Mouse (Mus musculus) lung, embryonic 15.5 days (tissue): ENCODE measurements at regions not wholly inside any gene's neighbourhood (a gene's known extent, or its start where the extent isn't known, plus 50 kb on each side); places are given as distances from the start of the nearest gene placed in this dataset.

Experiments
- ATAC-seq: fragments of 200-750 bp; cut with Nextera tagmentation; 2 replicates; pipeline ENCODE4 v1.8.0; 2017; ENCODE audit warnings: moderate number of reproducible peaks, borderline replicate concordance; ENCODE audit not compliant: low FRiP score, low TSS enrichment; ENCODE audit errors: extremely low read depth
- H3K27ac ChIP-seq: fragments of 300-500 bp; sonication (generic); 2 replicates; pipeline ENCODE4 v1.5.1; 2015; ENCODE audit warnings: moderate library complexity, mild to moderate bottlenecking, inconsistent platforms
- H3K27me3 ChIP-seq: fragments of 300-500 bp; sonication (generic); 2 replicates; pipeline ENCODE4 v1.6.1; 2015; ENCODE audit warnings: inconsistent platforms
- H3K36me3 ChIP-seq: fragments of 300-500 bp; sonication (generic); 2 replicates; pipeline ENCODE4 v1.6.1; 2015; ENCODE audit warnings: inconsistent platforms
- H3K4me1 ChIP-seq: fragments of 300-500 bp; sonication (generic); 2 replicates; pipeline ENCODE4 v1.6.1; 2015; ENCODE audit warnings: inconsistent platforms
- H3K4me2 ChIP-seq: fragments of 300-500 bp; sonication (generic); 2 replicates; pipeline ENCODE4 v1.6.1; 2015; ENCODE audit warnings: inconsistent platforms, mild to moderate bottlenecking, moderate library complexity
- H3K4me3 ChIP-seq: fragments of 300-500 bp; sonication (generic); 2 replicates; pipeline ENCODE4 v1.5.1; 2015; ENCODE audit warnings: mild to moderate bottlenecking, inconsistent platforms
- H3K9ac ChIP-seq: fragments of 300-500 bp; sonication (generic); 2 replicates; pipeline ENCODE4 v1.6.1; 2015; ENCODE audit warnings: inconsistent platforms
- H3K9me3 ChIP-seq: fragments of 300-500 bp; sonication (generic); 2 replicates; pipeline ENCODE4 v1.6.1; 2016; ENCODE audit warnings: inconsistent platforms
- WGBS: fragments of 180-500 bp; shearing (Covaris S2); methylation state at CpG from one replicate; pipeline ENCODE4 v1.1.7; 2015; 5-methylcytosine and 5-hydroxymethylcytosine counted together

DNA sequence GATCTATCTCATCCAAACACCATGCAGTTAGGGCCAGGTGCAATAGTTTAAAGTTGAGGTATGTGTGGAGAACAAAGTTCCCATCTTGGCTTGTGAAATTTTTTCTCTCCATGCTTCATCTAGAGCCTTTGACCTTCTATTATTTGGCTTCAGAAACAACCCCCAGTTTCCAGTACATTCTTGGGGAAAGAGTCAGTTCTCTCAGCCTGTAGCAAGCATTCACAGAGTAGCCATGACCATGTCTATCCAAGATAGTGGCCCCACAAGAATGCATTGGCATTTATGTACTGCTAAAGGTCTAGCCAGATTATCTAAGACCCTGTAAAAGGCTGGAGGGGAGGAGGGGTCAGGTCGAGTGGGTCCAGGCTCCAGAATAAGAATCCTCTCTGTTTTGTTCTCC, 229.8 kb downstream of the En1 start:
- Histone ChIP-seq H3K9me3 (no peaks in the 10 kb centered on the region), H3K9ac (no peak overlapping the region), H3K4me3 (no peak overlapping the region), H3K27ac (no peak overlapping the region), H3K36me3 (no peaks in the 10 kb centered on the region), H3K4me1 (no peaks in the 10 kb centered on the region), H3K27me3 (no peaks in the 10 kb centered on the region), H3K4me2 (no peak overlapping the region)
- ATAC-seq, result no peak
- WGBS, result 67% methylated on average over 1 of the region's 1 CpGs

DNA sequence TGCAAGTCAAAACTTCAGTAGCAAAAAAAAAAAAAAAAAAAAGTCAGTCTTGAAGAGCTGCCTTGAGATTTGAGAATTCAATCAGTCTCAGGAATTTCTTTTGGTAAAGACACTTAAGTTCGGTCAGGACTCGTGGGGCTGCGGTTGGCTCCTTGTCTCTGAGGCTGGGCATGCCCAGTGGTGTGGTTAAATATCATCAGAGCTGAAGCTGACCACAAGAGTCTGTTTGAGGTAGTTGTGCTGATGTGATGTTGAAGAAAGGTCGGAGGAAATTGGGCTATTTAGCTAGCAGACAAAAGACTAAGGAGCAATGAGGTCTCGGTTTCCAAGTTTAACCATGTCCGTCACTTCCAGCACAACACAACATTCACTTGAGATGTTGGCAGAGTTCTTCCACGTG, 240.4 kb downstream of the En1 start:
- no peaks in the 10 kb centered on the region for H3K27me3 ChIP-seq
- ATAC-seq, result no peak
- H3K4me1 ChIP-seq, result no peaks in the 10 kb centered on the region
- H3K9me3 ChIP-seq, result no peaks in the 10 kb centered on the region
- no peaks in the 10 kb centered on the region for H3K36me3 ChIP-seq
- WGBS, result 53% methylated on average over 7 of the region's 7 CpGs
- no peak overlapping the region for H3K4me3 ChIP-seq
- no peak overlapping the region for H3K4me2 ChIP-seq
- H3K9ac ChIP-seq, result no peak overlapping the region
- no peak overlapping the region for H3K27ac ChIP-seq

DNA sequence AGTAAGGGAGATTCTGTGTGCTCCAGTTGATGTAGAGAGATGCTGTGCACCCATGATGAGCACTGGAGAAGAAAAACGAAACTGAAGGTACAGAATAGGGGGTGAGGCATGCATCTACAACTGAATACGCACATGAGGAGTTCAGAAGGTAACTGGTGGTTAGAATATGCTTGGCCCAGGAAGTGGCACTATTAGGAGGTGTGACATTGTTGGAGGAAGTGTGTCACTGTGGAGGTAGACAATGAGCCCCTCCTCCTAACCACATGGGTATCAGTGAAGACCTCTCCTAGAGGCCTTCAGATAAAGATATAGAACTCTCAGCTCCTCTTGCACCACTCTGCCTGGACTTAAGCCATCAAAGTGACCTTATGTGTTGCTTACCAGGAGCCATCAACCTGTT, 243.9 kb downstream of the En1 start:
- Histone ChIP-seq H3K27ac (no peak overlapping the region), H3K4me3 (no peak overlapping the region), H3K27me3 (no peaks in the 10 kb centered on the region), H3K36me3 (no peaks in the 10 kb centered on the region), H3K9me3 (no peaks in the 10 kb centered on the region), H3K4me2 (no peak overlapping the region), H3K9ac (no peak overlapping the region), H3K4me1 (no peaks in the 10 kb centered on the region)
- ATAC-seq, result no peak
- 62% methylated on average over 2 of the region's 2 CpGs for WGBS

DNA sequence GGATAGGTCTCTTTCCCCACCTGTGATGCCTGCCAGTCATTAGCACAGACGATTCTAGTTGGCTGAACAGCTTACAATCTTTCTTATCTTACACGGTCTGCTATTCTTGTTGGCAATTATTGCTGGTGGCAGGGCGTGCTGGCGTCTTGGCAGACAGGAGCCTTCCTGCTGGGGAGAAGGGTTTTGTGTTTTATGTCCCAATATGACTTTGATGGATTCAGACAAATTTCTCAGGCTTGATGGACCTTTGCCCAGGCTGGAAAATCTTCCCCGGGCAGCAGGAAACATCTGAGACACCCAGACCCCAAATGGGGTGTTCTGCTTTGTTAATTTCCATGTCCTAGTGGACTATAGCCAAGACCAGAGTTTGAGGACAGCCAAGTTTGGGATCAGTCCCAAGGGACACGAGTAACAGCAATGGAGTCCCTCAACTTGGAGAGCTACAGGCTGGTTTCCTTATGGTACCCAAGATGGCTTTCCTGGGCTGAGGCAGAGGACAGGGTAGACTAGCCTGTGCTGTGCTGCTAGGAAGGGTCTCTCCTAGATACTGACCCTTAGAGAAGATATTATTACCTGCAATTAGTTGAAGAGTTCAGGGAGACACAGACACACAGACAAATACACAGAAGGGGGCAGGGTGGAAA, 249.8 kb downstream of the En1 start:
- Histone ChIP-seq H3K27me3 (no peaks in the 10 kb centered on the region), H3K9me3 (no peaks in the 10 kb centered on the region), H3K4me1 (no peaks in the 10 kb centered on the region), H3K9ac (no peak overlapping the region), H3K36me3 (no peaks in the 10 kb centered on the region), H3K27ac (no peak overlapping the region), H3K4me2 (no peak overlapping the region), H3K4me3 (no peak overlapping the region)
- ATAC-seq, result no peak
- WGBS, result 49% methylated on average over 6 of the region's 6 CpGs

DNA sequence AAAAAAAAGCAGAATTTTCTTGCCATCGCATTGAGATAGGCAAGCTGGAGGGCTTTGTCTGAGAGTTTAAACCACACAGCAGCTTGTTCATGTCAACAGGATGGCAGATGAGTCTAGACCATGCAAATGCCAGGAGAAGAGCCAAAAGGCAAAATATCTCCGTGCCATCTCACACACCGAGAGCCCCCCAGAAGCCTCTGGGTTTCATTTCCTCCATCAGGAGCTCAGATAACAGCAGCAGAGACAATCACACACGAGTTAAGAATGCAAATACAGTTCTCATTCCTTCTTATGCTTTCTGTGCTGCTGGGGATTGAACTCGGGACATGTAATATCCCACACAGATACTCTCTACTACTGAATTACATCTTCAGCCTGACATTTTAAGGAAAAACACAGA, 255.3 kb downstream of the En1 start:
- Histone ChIP-seq H3K9me3 (no peaks in the 10 kb centered on the region), H3K4me1 (no peaks in the 10 kb centered on the region), H3K4me3 (no peak overlapping the region), H3K27me3 (no peaks in the 10 kb centered on the region), H3K9ac (no peak overlapping the region), H3K27ac (no peak overlapping the region), H3K4me2 (no peak overlapping the region), H3K36me3 (no peaks in the 10 kb centered on the region)
- ATAC-seq, result no peak
- WGBS, result 40% methylated on average over 5 of the region's 5 CpGs

DNA sequence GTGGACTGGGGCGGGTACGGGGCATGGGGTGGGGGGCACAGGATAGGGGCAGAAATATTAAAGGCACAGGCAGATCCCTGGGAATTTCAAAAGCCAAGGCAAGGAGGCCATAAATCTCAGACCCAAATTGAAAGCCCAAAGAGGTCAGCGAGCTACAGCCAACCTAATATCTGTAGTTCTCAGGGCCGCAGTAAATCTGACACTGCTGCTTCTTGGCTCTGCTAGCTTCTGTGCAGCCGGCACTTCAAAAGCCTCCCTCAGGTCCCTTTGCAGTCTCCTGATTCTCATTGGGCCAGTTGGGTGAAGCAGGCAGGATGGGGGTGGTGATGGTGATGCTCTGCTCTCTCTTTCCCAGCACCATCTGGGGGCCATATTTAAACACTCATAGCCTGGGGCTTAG, 257.3 kb downstream of the En1 start:
- ATAC-seq, result no peak
- WGBS, result 60% methylated on average over 5 of the region's 5 CpGs

DNA sequence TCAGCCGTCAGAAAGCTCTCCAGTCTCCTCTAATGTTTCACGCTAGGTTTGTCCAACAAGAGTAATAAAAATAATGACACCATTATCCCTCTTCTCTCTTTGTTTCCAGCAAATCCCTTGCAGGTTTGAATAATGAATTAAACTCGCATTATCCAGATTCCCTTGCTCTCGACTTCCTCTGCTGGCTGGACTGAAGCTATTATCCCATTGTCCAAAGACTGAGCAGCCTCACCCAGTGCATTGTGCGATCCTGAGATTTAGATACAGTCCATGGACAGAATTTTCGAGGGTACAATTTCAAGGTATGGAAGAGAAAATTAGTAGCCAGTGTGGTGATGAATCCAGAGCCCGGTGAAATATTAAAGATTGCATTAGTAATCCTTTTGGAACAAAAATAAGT, 270.3 kb downstream of the En1 start:
- H3K4me3 ChIP-seq, result no peak overlapping the region
- H3K4me2 ChIP-seq, result no peak overlapping the region
- H3K27ac ChIP-seq, result no peak overlapping the region
- H3K9ac ChIP-seq, result no peak overlapping the region
- H3K27me3 ChIP-seq, result no peaks in the 10 kb centered on the region
- ATAC-seq, result no peak
- H3K36me3 ChIP-seq, result no peaks in the 10 kb centered on the region
- no peaks in the 10 kb centered on the region for H3K9me3 ChIP-seq
- no peaks in the 10 kb centered on the region for H3K4me1 ChIP-seq
- 77% methylated on average over 7 of the region's 7 CpGs for WGBS

More for the DNA sequence above, 257.3 kb downstream of the En1 start:
- no peak overlapping the region for H3K27ac ChIP-seq
- H3K4me2 ChIP-seq, result no peak overlapping the region
- H3K27me3 ChIP-seq, result no peaks in the 10 kb centered on the region
- no peaks in the 10 kb centered on the region for H3K4me1 ChIP-seq
- no peaks in the 10 kb centered on the region for H3K9me3 ChIP-seq
- no peaks in the 10 kb centered on the region for H3K36me3 ChIP-seq
- H3K4me3 ChIP-seq, result no peak overlapping the region
- H3K9ac ChIP-seq, result no peak overlapping the region

DNA sequence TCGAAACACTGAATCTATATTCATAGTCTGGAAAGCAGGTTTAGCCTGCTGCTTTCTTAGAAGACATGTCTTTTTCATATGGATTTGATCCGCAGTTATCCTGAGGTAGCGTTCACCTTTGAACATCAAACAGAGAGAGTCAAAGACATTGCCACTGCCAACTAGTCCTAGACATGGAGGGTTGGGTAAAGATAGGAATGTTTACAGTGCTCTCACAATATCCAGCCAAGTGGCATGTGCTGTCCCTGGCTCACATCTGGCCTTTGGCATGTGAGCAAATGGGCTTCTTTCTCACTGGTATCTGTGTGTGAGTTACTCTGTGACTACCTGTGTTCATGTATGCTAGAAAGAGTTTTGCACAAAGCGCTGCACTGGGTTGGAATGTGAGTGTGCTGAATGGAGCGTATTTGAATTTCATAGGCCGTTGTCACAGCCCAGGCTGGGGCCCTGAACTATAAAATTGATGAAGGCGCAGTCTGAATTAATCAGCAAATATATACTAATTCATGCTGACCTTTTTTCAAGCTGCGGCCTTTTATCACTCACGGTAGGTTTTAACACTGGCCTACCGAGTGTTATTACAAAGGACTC, 280.8 kb downstream of the En1 start:
- no peak overlapping the region for H3K4me2 ChIP-seq
- 83% methylated on average over 10 of the region's 10 CpGs for WGBS

DNA sequence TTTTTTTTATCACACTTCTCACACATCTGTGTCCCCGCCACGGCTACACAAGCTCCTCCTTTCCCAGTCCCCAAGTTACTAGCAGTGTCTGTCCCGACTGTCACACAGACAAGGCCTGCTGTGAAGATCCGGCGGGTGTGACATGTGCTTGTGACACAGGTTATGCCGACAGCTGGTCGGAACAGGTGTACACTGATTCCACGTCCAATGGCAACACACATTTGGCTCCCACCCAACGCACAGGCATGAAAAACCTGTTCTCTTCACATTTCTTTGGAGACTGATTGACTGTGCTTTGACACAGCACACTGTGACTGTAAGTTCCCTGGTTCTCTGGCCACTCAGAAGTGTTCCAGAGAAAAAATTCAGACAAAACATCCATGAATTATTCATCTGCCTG, 281.4 kb downstream of the En1 start:
- H3K36me3 ChIP-seq, result no peaks in the 10 kb centered on the region
- H3K4me3 ChIP-seq, result no peak overlapping the region
- ATAC-seq, result no peak
- H3K4me1 ChIP-seq, result no peaks in the 10 kb centered on the region
- no peaks in the 10 kb centered on the region for H3K9me3 ChIP-seq
- H3K27me3 ChIP-seq, result no peaks in the 10 kb centered on the region
- H3K27ac ChIP-seq, result no peak overlapping the region
- no peak overlapping the region for H3K4me2 ChIP-seq
- WGBS, result 54% methylated on average over 9 of the region's 9 CpGs
- no peak overlapping the region for H3K9ac ChIP-seq

More for the DNA sequence above, 280.8 kb downstream of the En1 start:
- no peak overlapping the region for H3K27ac ChIP-seq
- H3K27me3 ChIP-seq, result no peaks in the 10 kb centered on the region
- no peak overlapping the region for H3K9ac ChIP-seq
- no peak overlapping the region for H3K4me3 ChIP-seq
- no peak for ATAC-seq
- H3K4me1 ChIP-seq, result no peaks in the 10 kb centered on the region
- no peaks in the 10 kb centered on the region for H3K36me3 ChIP-seq
- no peaks in the 10 kb centered on the region for H3K9me3 ChIP-seq

DNA sequence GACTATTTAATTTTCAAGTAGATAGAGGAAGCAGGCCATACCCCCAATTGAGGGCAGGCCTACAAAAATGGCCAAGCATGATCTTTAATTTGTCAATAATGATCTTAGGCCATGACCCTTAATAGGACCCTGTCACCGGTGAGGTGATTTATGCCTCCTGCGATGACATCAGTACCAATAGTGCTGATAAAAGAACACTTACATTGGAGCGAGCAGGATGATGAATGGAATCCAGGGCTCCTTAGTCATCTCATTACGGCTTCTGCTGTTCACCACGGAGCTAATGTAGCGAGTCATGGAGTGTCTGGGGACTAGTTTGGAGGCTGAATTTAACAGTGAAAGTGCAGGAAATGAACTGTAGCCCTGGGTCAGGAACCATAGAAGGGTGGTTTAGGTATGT, 308.6 kb downstream of the En1 start:
- H3K27me3 ChIP-seq, result no peaks in the 10 kb centered on the region
- 37% methylated on average over 6 of the region's 6 CpGs for WGBS
- no peaks in the 10 kb centered on the region for H3K36me3 ChIP-seq
- H3K9me3 ChIP-seq, result no peaks in the 10 kb centered on the region
- no peak overlapping the region for H3K4me3 ChIP-seq
- no peak for ATAC-seq
- no peak overlapping the region for H3K4me2 ChIP-seq
- no peak overlapping the region for H3K9ac ChIP-seq
- no peaks in the 10 kb centered on the region for H3K4me1 ChIP-seq
- H3K27ac ChIP-seq, result no peak overlapping the region

DNA sequence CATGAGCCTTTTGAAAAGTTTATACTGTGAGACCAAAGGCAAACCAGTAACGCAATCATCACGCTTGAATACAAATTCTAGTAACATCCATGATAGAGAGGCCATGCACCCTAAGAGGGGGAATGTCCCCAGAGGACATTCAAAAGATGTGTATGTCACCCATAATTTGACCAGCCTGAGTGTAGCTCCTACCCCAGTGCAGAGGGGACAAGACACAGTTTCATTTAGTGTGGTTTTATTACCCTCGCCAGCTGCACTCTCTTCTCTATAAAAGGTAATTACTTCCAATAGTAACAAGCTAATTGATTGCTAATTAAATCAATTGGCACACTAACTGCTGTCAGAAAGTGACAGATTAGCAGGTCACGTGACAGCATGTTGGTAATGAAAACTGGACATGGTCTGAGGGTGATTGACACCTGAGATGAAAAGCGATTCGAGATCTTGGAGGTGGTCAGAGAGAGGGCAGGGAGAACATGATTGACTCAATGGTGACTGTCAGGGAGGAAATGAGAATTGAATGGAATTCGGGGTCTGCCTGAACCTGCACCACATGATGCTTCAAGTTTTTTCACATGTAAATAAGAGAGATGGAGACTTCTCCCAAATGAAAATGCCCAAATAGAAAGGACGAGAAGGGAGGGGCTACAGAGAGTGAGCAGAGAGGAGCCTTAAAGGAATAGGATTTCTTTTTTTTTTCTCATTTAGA, 309.9 kb downstream of the En1 start:
- WGBS, result 69% methylated on average over 8 of the region's 8 CpGs
- H3K4me1 ChIP-seq, result no peaks in the 10 kb centered on the region
- no peaks in the 10 kb centered on the region for H3K9me3 ChIP-seq
- H3K27me3 ChIP-seq, result no peaks in the 10 kb centered on the region
- H3K36me3 ChIP-seq, result no peaks in the 10 kb centered on the region
- H3K27ac ChIP-seq, result no peak overlapping the region
- no peak overlapping the region for H3K4me2 ChIP-seq
- H3K9ac ChIP-seq, result no peak overlapping the region
- H3K4me3 ChIP-seq, result no peak overlapping the region
- ATAC-seq, result no peak

DNA sequence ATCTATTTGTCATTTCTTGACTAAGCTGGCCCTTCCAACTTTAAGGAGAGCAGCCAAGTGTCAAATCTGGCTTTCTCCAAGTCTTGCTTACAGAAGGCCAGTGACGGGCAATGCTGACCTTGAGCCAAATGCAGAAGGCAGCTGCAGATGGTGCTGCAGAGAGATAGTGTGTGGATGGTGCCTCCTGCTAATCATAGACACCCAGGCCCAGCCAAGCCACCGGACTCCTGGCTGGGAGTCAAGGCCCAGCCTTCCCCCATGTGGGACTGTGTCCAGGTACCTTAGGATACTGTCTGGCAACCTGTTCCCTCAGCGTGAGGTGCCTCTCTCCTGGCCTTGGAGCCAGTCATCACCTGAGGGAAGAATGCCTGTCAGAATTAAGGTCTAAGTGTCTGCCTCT, 319.3 kb downstream of the En1 start:
- no peak overlapping the region for H3K4me2 ChIP-seq
- H3K9ac ChIP-seq, result no peak overlapping the region
- ATAC-seq, result no peak
- H3K4me1 ChIP-seq, result no peaks in the 10 kb centered on the region
- H3K27ac ChIP-seq, result no peak overlapping the region
- no peaks in the 10 kb centered on the region for H3K36me3 ChIP-seq
- H3K4me3 ChIP-seq, result no peak overlapping the region
- 65% methylated on average over 3 of the region's 3 CpGs for WGBS
- no peaks in the 10 kb centered on the region for H3K9me3 ChIP-seq
- no peaks in the 10 kb centered on the region for H3K27me3 ChIP-seq
